Mouse (Mus musculus): ENCODE results near the gene Tulp4.
"Not testable (repeated sequence)": the region's sequence is repeated elsewhere in the genome, so short reads cannot be mapped to it uniquely, and the experiment has no call there.

Gene Tulp4

DNA sequence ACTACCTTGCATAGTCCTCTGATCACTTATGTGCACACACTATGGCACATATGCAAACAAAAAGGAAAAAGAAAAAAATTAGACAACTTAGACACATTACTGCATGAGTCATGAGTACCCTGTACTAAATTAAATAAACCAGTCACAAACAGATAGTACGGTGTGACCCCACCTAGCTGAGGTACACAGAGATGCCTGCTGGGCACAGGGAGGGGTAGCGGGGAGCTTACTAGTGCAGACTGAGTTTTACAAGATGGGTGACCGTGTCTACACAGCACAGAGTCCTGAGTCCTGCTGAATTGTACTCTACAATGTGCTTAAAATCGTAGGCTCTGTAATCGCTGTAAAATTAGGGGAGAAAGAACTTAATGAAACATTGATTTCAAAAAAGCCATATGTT lies 179.9 kb downstream of the Tulp4 start:
- DNase-seq, result not testable (repeated sequence)

DNA sequence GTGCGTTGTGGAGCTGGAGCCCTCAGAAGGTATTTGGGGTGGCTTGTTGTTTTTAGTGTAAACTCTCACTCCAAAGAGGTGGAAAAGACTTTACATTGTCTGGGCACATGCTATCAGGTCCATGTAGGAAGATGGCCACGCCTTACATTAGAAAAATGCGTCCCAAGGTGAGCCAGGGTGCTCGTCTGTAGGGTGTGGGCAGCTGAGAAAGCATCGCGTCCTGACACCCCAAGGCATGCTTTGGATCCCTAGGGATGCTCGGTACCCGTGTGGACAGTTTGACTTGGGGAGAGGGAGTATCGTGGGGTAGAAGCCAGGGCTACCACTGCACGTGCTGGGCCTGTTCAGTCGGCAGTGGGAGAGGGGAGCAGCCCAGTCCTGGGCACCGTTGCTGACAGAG lies 182.8 kb downstream of the Tulp4 start:
- DNase-seq, result not testable (repeated sequence)

DNA sequence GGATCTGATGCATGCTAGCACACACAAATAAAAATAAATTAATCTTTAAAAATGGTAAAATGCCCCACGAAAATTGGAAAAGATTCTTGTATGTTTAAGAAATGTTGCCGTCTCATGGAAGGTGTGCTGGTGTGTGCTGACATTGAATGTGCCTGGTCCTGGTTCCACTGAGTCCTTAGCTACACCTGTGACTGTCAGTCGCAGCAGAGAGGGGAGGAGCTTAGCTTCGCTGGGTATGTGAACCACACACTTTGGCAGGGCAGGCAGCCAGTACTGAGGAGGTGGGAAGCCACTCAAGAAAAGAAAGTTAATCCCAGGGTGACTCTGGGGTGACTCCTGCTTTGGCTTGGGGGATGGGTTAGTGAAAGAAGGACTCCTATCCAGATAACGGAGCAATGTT lies 187.6 kb downstream of the Tulp4 start:
- DNase-seq, result not testable (repeated sequence)

DNA sequence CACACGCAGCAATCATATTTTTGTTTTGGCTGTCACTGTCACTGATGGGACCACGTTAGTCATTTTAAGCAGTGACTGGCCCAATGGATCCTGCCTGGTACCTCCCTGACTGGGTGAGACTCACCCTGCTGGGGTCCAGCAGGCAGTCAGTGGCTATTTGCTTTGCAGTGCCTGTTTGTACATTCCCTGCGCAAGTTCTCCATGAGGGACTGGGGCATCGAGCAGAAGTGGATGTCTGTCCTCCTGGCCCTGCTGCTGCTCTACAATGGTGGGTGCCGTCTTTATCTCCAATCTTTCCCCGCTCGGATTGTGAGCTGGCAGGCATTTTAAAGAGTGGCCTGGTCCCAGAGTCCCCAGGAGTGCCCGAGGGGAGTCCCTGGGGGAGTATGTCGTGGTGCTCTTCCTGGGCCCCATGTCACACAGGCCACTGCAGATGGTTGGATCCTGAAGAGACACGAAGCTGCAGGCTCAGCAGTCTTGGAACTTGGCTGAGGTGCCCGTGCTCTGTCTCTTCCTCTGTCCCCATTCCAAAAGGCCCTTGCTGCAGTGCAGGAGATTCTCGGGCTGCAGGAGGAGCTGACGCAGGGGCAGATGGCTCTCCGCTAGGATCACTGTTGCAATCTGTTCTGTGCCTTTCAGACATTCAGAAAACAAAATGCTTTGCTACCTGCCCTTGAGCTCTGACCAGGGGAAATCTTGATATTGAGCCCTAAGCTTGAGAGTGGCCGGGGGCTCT lies 191.0 kb downstream of the Tulp4 start:
- DNase-seq, result not testable (repeated sequence)

DNA sequence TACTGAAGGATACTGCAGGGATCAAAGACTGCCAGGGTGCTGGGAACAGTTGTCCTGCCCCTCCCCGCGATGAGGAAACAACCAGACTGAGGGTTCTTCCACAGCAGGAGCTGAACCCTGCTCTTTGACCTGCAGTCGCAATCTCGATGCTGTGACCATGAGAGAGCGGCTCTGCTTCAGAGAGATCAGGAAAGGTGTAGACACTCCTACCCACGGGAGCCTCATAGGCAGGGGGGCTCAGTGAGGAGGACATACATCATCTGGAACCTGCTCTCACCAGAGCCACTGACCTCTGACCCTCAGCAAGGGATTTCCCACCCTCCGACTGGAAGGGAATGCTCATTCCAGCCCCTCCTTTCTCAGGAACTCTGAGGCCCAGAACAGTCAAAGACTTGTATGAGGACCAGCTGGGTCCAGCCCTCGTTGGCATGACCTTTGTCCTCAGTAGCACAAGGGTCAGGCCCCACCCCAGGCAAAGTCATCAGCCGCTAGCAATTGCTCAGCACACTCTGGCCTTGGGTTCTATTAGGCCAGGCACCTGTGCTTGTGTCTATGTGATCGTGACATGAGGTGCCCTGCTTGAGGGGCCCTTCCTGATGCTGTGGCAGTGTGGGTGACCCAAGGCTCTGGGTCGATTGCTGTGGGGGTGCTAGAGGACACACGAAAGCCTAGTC lies 194.1 kb downstream of the Tulp4 start:
- DNase-seq, result not testable (repeated sequence)
